Mouse (Mus musculus): Measurements from ENCODE around the gene Zic3. TPM values are rescaled to one million over a fixed set of nuclear protein-coding genes. Genes with fewer than 3 reads are reported as not detected.

Zic3 gene
- polyA plus RNA-seq, 1 experiment from 2014 or later: 20.1 TPM

- Histone ChIP-seq H3K4me3 (peak overlapping the region; percentile 57), H3K9me3 (peaks cover 11% of the 10 kb centered on the region; the same call in 1 of the 2 replicates), H3K27ac (peak overlapping the region; percentile 85), H3K36me3 (no peaks in the 10 kb centered on the region), H3K4me1 (replicated peaks) (peaks cover 15% of the 10 kb centered on the region; the same call in 1 of the 2 replicates), H3K27me3 (ENCODE audit: insufficient read depth, poor library complexity, severe bottlenecking) (peaks cover 85% of the 10 kb centered on the region)
- DNase-seq (ENCODE audit: low spot score): peak; percentile 88
- WGBS: 17% methylated on average over 48 of the region's 48 CpGs
Observed at GRCm38 (mm10) chrX:58030100-58030834, 7.8 kb downstream of the Zic3 start.

- Histone ChIP-seq H3K27ac (peak overlapping the region; percentile 85), H3K4me3 (peak overlapping the region; percentile 57), H3K27me3 (ENCODE audit: insufficient read depth, poor library complexity, severe bottlenecking) (peaks cover 77% of the 10 kb centered on the region), H3K36me3 (no peaks in the 10 kb centered on the region), H3K4me1 (replicated peaks) (peaks cover 15% of the 10 kb centered on the region; the same call in 1 of the 2 replicates), H3K9me3 (peaks cover 11% of the 10 kb centered on the region; the same call in 1 of the 2 replicates)
- DNase-seq (ENCODE audit: low spot score): peak; percentile 42
- 22% methylated on average over 56 of the region's 56 CpGs for WGBS
Observed at GRCm38 (mm10) chrX:58030835-58031670, 8.6 kb downstream of the Zic3 start.

- Histone ChIP-seq H3K4me3 (peak overlapping the region; percentile 57), H3K9me3 (peaks cover 11% of the 10 kb centered on the region; the same call in 1 of the 2 replicates), H3K27ac (peak overlapping the region; percentile 85), H3K27me3 (ENCODE audit: insufficient read depth, poor library complexity, severe bottlenecking) (peaks cover 78% of the 10 kb centered on the region), H3K36me3 (no peaks in the 10 kb centered on the region), H3K4me1 (replicated peaks) (peaks cover 15% of the 10 kb centered on the region; the same call in 1 of the 2 replicates)
- DNase-seq (ENCODE audit: low spot score): peak; percentile 42
- WGBS: 12% methylated on average over 56 of the region's 56 CpGs
Observed at GRCm38 (mm10) chrX:58031671-58032605, 9.4 kb downstream of the Zic3 start.

GRCm38 (mm10) chrX:58032622-58033021 lies 10.1 kb downstream of the Zic3 start:
- H3K4me3 ChIP-seq: peak overlapping the region; percentile 57
- H3K27ac ChIP-seq: peak overlapping the region; percentile 85
- H3K36me3 ChIP-seq: no peaks in the 10 kb centered on the region
- peaks cover 14% of the 10 kb centered on the region; the same call in 1 of the 2 replicates for H3K4me1 ChIP-seq (replicated peaks)
- peaks cover 77% of the 10 kb centered on the region for H3K27me3 ChIP-seq (ENCODE audit: insufficient read depth, poor library complexity, severe bottlenecking)
- no peak for DNase-seq (ENCODE audit: low spot score)
- 15% methylated on average over 7 of the region's 7 CpGs for WGBS
- peaks cover 11% of the 10 kb centered on the region; the same call in 1 of the 2 replicates for H3K9me3 ChIP-seq

- Histone ChIP-seq H3K9me3 (peaks cover 11% of the 10 kb centered on the region; the same call in 1 of the 2 replicates), H3K4me3 (peak overlapping the region; percentile 57), H3K27ac (peak overlapping the region; percentile 85), H3K36me3 (no peaks in the 10 kb centered on the region), H3K27me3 (ENCODE audit: insufficient read depth, poor library complexity, severe bottlenecking) (peaks cover 76% of the 10 kb centered on the region), H3K4me1 (replicated peaks) (peaks cover 19% of the 10 kb centered on the region; the same call in 1 of the 2 replicates)
- peak; percentile 19 for DNase-seq (ENCODE audit: low spot score)
- 13% methylated on average over 22 of the region's 22 CpGs for WGBS
Observed at GRCm38 (mm10) chrX:58033521-58033920, 11.0 kb downstream of the Zic3 start.

GRCm38 (mm10) chrX:58038061-58039007 lies 15.8 kb downstream of the Zic3 start:
- DNase-seq (ENCODE audit: low spot score): peak; percentile 72
- Histone ChIP-seq H3K4me3 (peak overlapping the region; percentile 53), H3K36me3 (no peaks in the 10 kb centered on the region), H3K9me3 (no peaks in the 10 kb centered on the region), H3K27ac (peak overlapping the region; percentile 86), H3K4me1 (replicated peaks) (peaks cover 13% of the 10 kb centered on the region; the same call in 1 of the 2 replicates), H3K27me3 (ENCODE audit: insufficient read depth, poor library complexity, severe bottlenecking) (peaks cover 43% of the 10 kb centered on the region)
- 23% methylated on average over 70 of the region's 70 CpGs for WGBS

- WGBS: 26% methylated on average over 4 of the region's 4 CpGs
- Histone ChIP-seq H3K27me3 (ENCODE audit: insufficient read depth, poor library complexity, severe bottlenecking) (peaks cover 29% of the 10 kb centered on the region), H3K36me3 (no peaks in the 10 kb centered on the region), H3K4me3 (no peak overlapping the region), H3K4me1 (replicated peaks) (peaks cover 13% of the 10 kb centered on the region; the same call in 1 of the 2 replicates), H3K27ac (peak overlapping the region; percentile 86; the same call in 1 of the 2 replicates), H3K9me3 (no peaks in the 10 kb centered on the region)
- no peak for DNase-seq (ENCODE audit: low spot score)
Observed at GRCm38 (mm10) chrX:58039703-58040102, 17.2 kb downstream of the Zic3 start.

GRCm38 (mm10) chrX:58041865-58042264 lies 19.4 kb downstream of the Zic3 start:
- DNase-seq (ENCODE audit: low spot score): no peak
- 63% methylated on average over 3 of the region's 3 CpGs for WGBS
- no peak overlapping the region for H3K27ac ChIP-seq
- no peaks in the 10 kb centered on the region for H3K9me3 ChIP-seq
- no peaks in the 10 kb centered on the region for H3K36me3 ChIP-seq
- H3K4me1 ChIP-seq (replicated peaks): peaks cover 13% of the 10 kb centered on the region; the same call in 1 of the 2 replicates
- peaks cover 24% of the 10 kb centered on the region for H3K27me3 ChIP-seq (ENCODE audit: insufficient read depth, poor library complexity, severe bottlenecking)
- no peak overlapping the region for H3K4me3 ChIP-seq

- peaks cover 13% of the 10 kb centered on the region; the same call in 1 of the 2 replicates for H3K4me1 ChIP-seq (replicated peaks)
- no peak overlapping the region for H3K27ac ChIP-seq
- H3K4me3 ChIP-seq: no peak overlapping the region
- 86% methylated on average over 4 of the region's 4 CpGs for WGBS
- H3K36me3 ChIP-seq: no peaks in the 10 kb centered on the region
- H3K27me3 ChIP-seq (ENCODE audit: insufficient read depth, poor library complexity, severe bottlenecking): peaks cover 18% of the 10 kb centered on the region
- DNase-seq (ENCODE audit: low spot score): no peak
- no peaks in the 10 kb centered on the region for H3K9me3 ChIP-seq
Observed at GRCm38 (mm10) chrX:58042512-58042911, 20.0 kb downstream of the Zic3 start.
